Mouse (Mus musculus) liver, embryonic 12.5 days (tissue): ENCODE results near the gene Neil1. TPM values are rescaled to one million over a fixed set of nuclear protein-coding genes. Genes with fewer than 3 reads are reported as not detected.
A peak's percentile ranks its signal among the peaks of the same experiment; 100 is the strongest.

Source experiments
- ATAC-seq: fragments of 200-750 bp; cut with Nextera tagmentation; 2 replicates; pipeline ENCODE4 v1.8.0; 2017; ENCODE audit warnings: moderate number of reproducible peaks, mild to moderate bottlenecking, moderate library complexity
- H3K27ac ChIP-seq: fragments of 300-500 bp; sonication (generic); 2 replicates; pipeline ENCODE4 v1.5.1; 2016; ENCODE audit warnings: mild to moderate bottlenecking
- H3K27me3 ChIP-seq: fragments of 300-500 bp; sonication (generic); replicated peaks from 2 replicates; pipeline ENCODE4 v1.6.1; 2016; ENCODE audit warnings: mild to moderate bottlenecking, moderate library complexity
- H3K36me3 ChIP-seq: fragments of 300-500 bp; sonication (generic); 2 replicates; pipeline ENCODE4 v1.6.1; 2016; ENCODE audit warnings: mild to moderate bottlenecking, moderate library complexity
- H3K4me1 ChIP-seq: fragments of 300-500 bp; sonication (generic); 2 replicates; pipeline ENCODE4 v1.6.1; 2016
- H3K4me2 ChIP-seq: fragments of 300-500 bp; sonication (generic); 2 replicates; pipeline ENCODE4 v1.6.1; 2016; ENCODE audit warnings: mild to moderate bottlenecking, moderate library complexity
- H3K4me3 ChIP-seq: fragments of 300-500 bp; sonication (generic); 2 replicates; pipeline ENCODE4 v1.5.1; 2016; ENCODE audit warnings: mild to moderate bottlenecking, moderate library complexity
- H3K9ac ChIP-seq: fragments of 300-500 bp; sonication (generic); 2 replicates; pipeline ENCODE4 v1.6.1; 2016; ENCODE audit warnings: mild to moderate bottlenecking, moderate library complexity
- H3K9me3 ChIP-seq: fragments of 300-500 bp; sonication (generic); replicated peaks from 2 replicates; pipeline ENCODE4 v1.6.1; 2016; ENCODE audit warnings: mild to moderate bottlenecking, moderate library complexity
- WGBS: fragments of 180-500 bp; shearing (Covaris S2); methylation state at CpG from one replicate; pipeline ENCODE4 v1.1.7; 2016; ENCODE audit not compliant: insufficient replicate concordance; 5-methylcytosine and 5-hydroxymethylcytosine counted together
- polyA plus RNA-seq: library from polyadenylated mRNA; unstranded; fragments of >200 nt; fragmentation: Nextera tagmentation; extraction: Ambion mirVana; gene quantifications from 2 replicates; pipeline ENCODE4 v1.2.1, GENCODE M21; 2016

The Neil1 gene
- polyA plus RNA-seq, 1 experiment from 2014 or later: 2.2 TPM

- Histone ChIP-seq H3K9ac (no peak overlapping the region), H3K4me2 (no peak overlapping the region), H3K4me3 (no peak overlapping the region), H3K27ac (no peak overlapping the region), H3K27me3 (no peaks in the 10 kb centered on the region), H3K9me3 (no peaks in the 10 kb centered on the region), H3K4me1 (peaks cover 20% of the 10 kb centered on the region), H3K36me3 (peaks cover 20% of the 10 kb centered on the region)
- 58% methylated on average over 6 of the region's 6 CpGs for WGBS
- ATAC-seq: no peak
These were observed 4.2 kb upstream of the Neil1 start for GRCm38 (mm10) chr9:57152331-57152730.

GRCm38 (mm10) chr9:57150192-57150591 lies 2.1 kb upstream of the Neil1 start:
- WGBS: 70% methylated on average over 5 of the region's 5 CpGs
- no peaks in the 10 kb centered on the region for H3K9me3 ChIP-seq

GRCm38 (mm10) chr9:57149021-57149420 lies 916 bp upstream of the Neil1 start:
- no peak for ATAC-seq
- H3K9me3 ChIP-seq: no peaks in the 10 kb centered on the region
- WGBS: 69% methylated on average over 6 of the region's 6 CpGs
- H3K4me1 ChIP-seq: peaks cover 20% of the 10 kb centered on the region
- H3K36me3 ChIP-seq: no peaks in the 10 kb centered on the region
- no peaks in the 10 kb centered on the region for H3K27me3 ChIP-seq
- 0 out of 2 replicates have a peak overlapping the region, but pooled peaks have one; percentile 81 for H3K27ac ChIP-seq
- H3K4me3 ChIP-seq: peak overlapping the region; percentile 65; the same call in 1 of the 2 replicates
- peak overlapping the region; percentile 71; the same call in 1 of the 2 replicates for H3K9ac ChIP-seq
- H3K4me2 ChIP-seq: peak overlapping the region; percentile 82

More at GRCm38 (mm10) chr9:57150192-57150591, 2.1 kb upstream of the Neil1 start:
- ATAC-seq: no peak
- H3K9ac ChIP-seq: no peak overlapping the region
- no peak overlapping the region for H3K4me3 ChIP-seq
- H3K27me3 ChIP-seq: no peaks in the 10 kb centered on the region
- H3K27ac ChIP-seq: no peak overlapping the region
- peaks cover 9% of the 10 kb centered on the region for H3K36me3 ChIP-seq
- peaks cover 20% of the 10 kb centered on the region for H3K4me1 ChIP-seq
- H3K4me2 ChIP-seq: no peak overlapping the region

- Histone ChIP-seq H3K27me3 (no peaks in the 10 kb centered on the region), H3K9me3 (no peaks in the 10 kb centered on the region), H3K4me1 (peaks cover 20% of the 10 kb centered on the region), H3K27ac (peak overlapping the region; percentile 81), H3K4me2 (peak overlapping the region; percentile 82), H3K4me3 (peak overlapping the region; percentile 65), H3K9ac (peak overlapping the region; percentile 71), H3K36me3 (peaks cover 6% of the 10 kb centered on the region)
- 12% methylated on average over 19 of the region's 19 CpGs for WGBS
- 0 out of 2 replicates have a peak, but pooled peaks have one; percentile 16 for ATAC-seq
These were observed 631 bp downstream of the Neil1 start for GRCm38 (mm10) chr9:57147205-57148143.

- WGBS: 78% methylated on average over 17 of the region's 17 CpGs
- peaks cover 20% of the 10 kb centered on the region for H3K4me1 ChIP-seq
- H3K9me3 ChIP-seq: no peaks in the 10 kb centered on the region
- no peaks in the 10 kb centered on the region for H3K27me3 ChIP-seq
- no peak overlapping the region for H3K27ac ChIP-seq
- H3K4me3 ChIP-seq: no peak overlapping the region
- ATAC-seq: no peak
- H3K9ac ChIP-seq: no peak overlapping the region
- H3K36me3 ChIP-seq: peaks cover 16% of the 10 kb centered on the region
- 0 out of 2 replicates have a peak overlapping the region, but pooled peaks have one; percentile 82 for H3K4me2 ChIP-seq
These were observed 1.5 kb downstream of the Neil1 start for GRCm38 (mm10) chr9:57146451-57147066.

GRCm38 (mm10) chr9:57144830-57145229 lies 3.3 kb downstream of the Neil1 start:
- Histone ChIP-seq H3K36me3 (peaks cover 33% of the 10 kb centered on the region), H3K27ac (no peak overlapping the region), H3K9ac (no peak overlapping the region), H3K4me2 (no peak overlapping the region), H3K27me3 (no peaks in the 10 kb centered on the region), H3K4me1 (peaks cover 20% of the 10 kb centered on the region), H3K4me3 (no peak overlapping the region), H3K9me3 (no peaks in the 10 kb centered on the region)
- no peak for ATAC-seq
- WGBS: 81% methylated on average over 8 of the region's 8 CpGs

- no peak overlapping the region for H3K4me2 ChIP-seq
- no peak overlapping the region for H3K4me3 ChIP-seq
- ATAC-seq: no peak
- H3K27ac ChIP-seq: no peak overlapping the region
- peaks cover 49% of the 10 kb centered on the region for H3K36me3 ChIP-seq
- no peak overlapping the region for H3K9ac ChIP-seq
- no peaks in the 10 kb centered on the region for H3K9me3 ChIP-seq
- peaks cover 11% of the 10 kb centered on the region for H3K4me1 ChIP-seq
- 73% methylated on average over 11 of the region's 11 CpGs for WGBS
- no peaks in the 10 kb centered on the region for H3K27me3 ChIP-seq
These were observed 4.9 kb downstream of the Neil1 start for GRCm38 (mm10) chr9:57143212-57143611.

GRCm38 (mm10) chr9:57141417-57142353 lies 6.4 kb downstream of the Neil1 start:
- Histone ChIP-seq H3K4me1 (no peaks in the 10 kb centered on the region), H3K4me3 (no peak overlapping the region), H3K27ac (no peak overlapping the region), H3K27me3 (no peaks in the 10 kb centered on the region), H3K4me2 (no peak overlapping the region), H3K36me3 (peaks cover 64% of the 10 kb centered on the region), H3K9ac (no peak overlapping the region), H3K9me3 (no peaks in the 10 kb centered on the region)
- WGBS: 74% methylated on average over 17 of the region's 17 CpGs
- no peak for ATAC-seq

- H3K9ac ChIP-seq: no peak overlapping the region
- WGBS: 83% methylated on average over 5 of the region's 5 CpGs
- H3K27me3 ChIP-seq: no peaks in the 10 kb centered on the region
- H3K4me2 ChIP-seq: no peak overlapping the region
- H3K27ac ChIP-seq: no peak overlapping the region
- no peaks in the 10 kb centered on the region for H3K4me1 ChIP-seq
- H3K4me3 ChIP-seq: no peak overlapping the region
- no peaks in the 10 kb centered on the region for H3K9me3 ChIP-seq
- ATAC-seq: no peak; the same call in 1 of the 2 replicates
- H3K36me3 ChIP-seq: peaks cover 84% of the 10 kb centered on the region
These were observed 8.5 kb downstream of the Neil1 start for GRCm38 (mm10) chr9:57139571-57139970.

GRCm38 (mm10) chr9:57139110-57139509 lies 9.0 kb downstream of the Neil1 start:
- H3K4me3 ChIP-seq: no peak overlapping the region
- H3K36me3 ChIP-seq: peaks cover 88% of the 10 kb centered on the region
- H3K4me2 ChIP-seq: no peak overlapping the region
- H3K9ac ChIP-seq: no peak overlapping the region
- ATAC-seq: no peak
- no peaks in the 10 kb centered on the region for H3K4me1 ChIP-seq
- no peaks in the 10 kb centered on the region for H3K27me3 ChIP-seq
- H3K27ac ChIP-seq: no peak overlapping the region
- H3K9me3 ChIP-seq: no peaks in the 10 kb centered on the region
- WGBS: 82% methylated on average over 9 of the region's 9 CpGs

GRCm38 (mm10) chr9:57138507-57138906 lies 9.6 kb downstream of the Neil1 start:
- peaks cover 90% of the 10 kb centered on the region for H3K36me3 ChIP-seq
- no peak overlapping the region for H3K4me2 ChIP-seq
- no peak overlapping the region for H3K9ac ChIP-seq
- no peaks in the 10 kb centered on the region for H3K27me3 ChIP-seq
- no peak overlapping the region for H3K27ac ChIP-seq
- 88% methylated on average over 6 of the region's 6 CpGs for WGBS
- no peaks in the 10 kb centered on the region for H3K4me1 ChIP-seq
- H3K9me3 ChIP-seq: no peaks in the 10 kb centered on the region
- no peak overlapping the region for H3K4me3 ChIP-seq
- ATAC-seq: no peak
